Mouse (Mus musculus) lung, postnatal 0 days (tissue): Measurements from ENCODE around the gene Hivep3. TPM values are rescaled to one million over a fixed set of nuclear protein-coding genes. Genes with fewer than 3 reads are reported as not detected.

Source experiments
- ATAC-seq: fragments of 200-750 bp; cut with Nextera tagmentation; 2 replicates; pipeline ENCODE4 v1.8.0; 2017; ENCODE audit warnings: moderate library complexity
- DNase-seq: peaks from one replicate; pipeline ENCODE4 v3.0.0-alpha.2; 2016; ENCODE audit warnings: low spot score
- H3K27ac ChIP-seq: fragments of 300-500 bp; sonication (generic); 2 replicates; pipeline ENCODE4 v1.5.1; 2014; ENCODE audit warnings: antibody characterized with exemption, mild to moderate bottlenecking, low read length, mixed read lengths
- H3K27me3 ChIP-seq: fragments of 300-500 bp; sonication (generic); replicated peaks from 2 replicates; pipeline ENCODE4 v1.6.1; 2014; ENCODE audit warnings: low read length, mixed read lengths; ENCODE audit not compliant: insufficient read depth
- H3K36me3 ChIP-seq: fragments of 300-500 bp; sonication (generic); 2 replicates; pipeline ENCODE4 v1.6.1; 2014; ENCODE audit warnings: low read length, mixed read lengths; ENCODE audit not compliant: insufficient read depth
- H3K4me1 ChIP-seq: fragments of 300-500 bp; sonication (generic); 2 replicates; pipeline ENCODE4 v1.6.1; 2014; ENCODE audit warnings: antibody characterized with exemption, low read depth, low read length, mixed read lengths; ENCODE audit not compliant: insufficient read depth
- H3K4me2 ChIP-seq: fragments of 300-500 bp; sonication (generic); replicated peaks from 2 replicates; pipeline ENCODE4 v1.6.1; 2014; ENCODE audit warnings: low read depth, mild to moderate bottlenecking, low read length, moderate library complexity, mixed read lengths
- H3K4me3 ChIP-seq: fragments of 300-500 bp; sonication (generic); 2 replicates; pipeline ENCODE4 v1.5.1; 2014; ENCODE audit warnings: low read depth, low read length
- H3K9ac ChIP-seq: fragments of 300-500 bp; sonication (generic); replicated peaks from 2 replicates; pipeline ENCODE4 v1.6.1; 2014; ENCODE audit warnings: low read depth, mild to moderate bottlenecking
- H3K9me3 ChIP-seq: fragments of 300-500 bp; sonication (generic); 2 replicates; pipeline ENCODE4 v1.6.1; 2016; ENCODE audit warnings: low read length, mixed read lengths
- CTCF ChIP-seq: IDR thresholded peaks from 2 replicates; pipeline ENCODE4 v1.5.1; 2016; ENCODE audit warnings: antibody characterized with exemption, mild to moderate bottlenecking
- EP300 ChIP-seq: IDR thresholded peaks from 2 replicates; pipeline ENCODE4 v1.6.1; 2016; ENCODE audit warnings: antibody characterized with exemption, mild to moderate bottlenecking, control low read depth
- WGBS: fragments of 180-500 bp; shearing (Covaris S2); extraction: QIAGEN DNeasy Blood & Tissue Kit; methylation state at CpG from one replicate; pipeline ENCODE4 v1.1.7; 2014; 5-methylcytosine and 5-hydroxymethylcytosine counted together
- polyA plus RNA-seq: library from polyadenylated mRNA; unstranded; fragments of >200 nt; fragmentation: Nextera tagmentation; extraction: Ambion mirVana; gene quantifications from 2 replicates; pipeline ENCODE4 v1.2.1, GENCODE M21; 2015

Gene Hivep3
- polyA plus RNA-seq, 1 experiment from 2014 or later, result 30.7 TPM

DNA sequence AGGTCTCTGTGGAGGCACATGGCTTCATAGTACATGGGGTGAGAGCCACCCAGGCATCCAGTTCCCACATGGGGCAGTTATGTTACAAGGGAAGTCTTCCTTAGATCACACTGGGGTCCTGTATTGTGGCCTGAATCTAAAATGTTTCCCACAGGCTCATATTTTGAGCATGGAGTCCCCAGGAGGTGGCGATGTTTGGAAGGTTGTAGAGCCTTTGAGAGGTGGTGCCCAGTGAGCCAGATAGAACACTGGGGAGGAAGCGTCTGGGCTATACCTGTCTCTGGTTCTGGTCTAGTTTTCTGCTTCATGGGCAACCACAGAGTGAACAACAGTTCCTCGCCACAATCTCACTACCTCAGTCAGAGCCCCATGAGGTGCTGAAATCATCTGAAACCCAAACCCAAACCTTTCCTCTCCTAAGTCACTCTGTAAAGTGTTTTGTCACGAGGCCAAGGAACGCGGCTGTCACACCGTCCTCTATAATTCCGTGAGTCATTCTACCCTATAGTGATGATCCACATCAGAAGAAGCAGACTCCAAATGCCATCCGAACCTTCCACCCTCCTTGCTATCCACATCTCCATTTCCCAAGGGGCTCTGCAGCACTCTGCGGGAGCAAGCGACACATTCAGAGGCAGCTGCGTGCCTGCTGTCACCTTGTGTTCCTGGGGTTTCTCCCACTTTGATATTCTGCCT, 187.6 kb downstream of the Hivep3 start:
- no peak overlapping the region for H3K9ac ChIP-seq
- no peak overlapping the region for H3K27ac ChIP-seq
- no peaks in the 10 kb centered on the region for H3K9me3 ChIP-seq
- H3K4me3 ChIP-seq, result no peak overlapping the region
- H3K36me3 ChIP-seq, result no peaks in the 10 kb centered on the region
- 79% methylated on average over 12 of the region's 12 CpGs for WGBS
- H3K4me1 ChIP-seq, result no peaks in the 10 kb centered on the region
- no peak overlapping the region for H3K4me2 ChIP-seq
- ATAC-seq (no peak), DNase-seq (no peak)
- no peaks in the 10 kb centered on the region for H3K27me3 ChIP-seq
- no peak for TF ChIP-seq EP300
- TF ChIP-seq CTCF, result peak; percentile 41

DNA sequence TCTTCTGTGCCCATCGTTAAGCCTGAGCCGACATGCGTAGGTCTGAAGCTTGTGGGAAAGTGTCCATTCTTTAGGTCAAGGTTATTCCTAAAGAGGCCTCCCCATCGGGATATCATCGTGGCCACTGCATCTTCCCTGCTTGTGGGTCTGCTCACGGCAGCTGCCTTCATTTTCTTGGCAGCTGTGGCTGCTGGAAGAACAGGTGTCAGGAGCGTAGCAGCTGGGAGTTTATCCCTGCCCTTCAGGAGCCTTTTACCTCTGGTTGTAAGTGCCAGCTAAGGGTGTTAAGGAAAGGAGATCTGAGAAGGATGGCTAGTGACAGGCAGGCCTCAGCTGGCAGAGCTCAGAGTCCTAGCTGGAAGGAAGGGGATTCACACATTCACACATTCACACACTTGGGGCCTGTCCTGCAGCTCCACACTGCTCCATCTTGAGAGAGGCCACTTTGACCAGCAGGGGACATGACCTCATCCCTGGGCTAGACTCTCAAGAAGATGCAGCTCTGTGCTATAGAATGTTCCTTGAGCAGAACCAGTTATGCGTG, 188.2 kb downstream of the Hivep3 start:
- ATAC-seq (no peak), DNase-seq (no peak)
- TF ChIP-seq EP300 (no peak), CTCF (no peak)
- Histone ChIP-seq H3K27me3 (no peaks in the 10 kb centered on the region), H3K4me1 (no peaks in the 10 kb centered on the region), H3K27ac (no peak overlapping the region), H3K9ac (no peak overlapping the region), H3K4me2 (no peak overlapping the region), H3K9me3 (no peaks in the 10 kb centered on the region), H3K4me3 (no peak overlapping the region), H3K36me3 (no peaks in the 10 kb centered on the region)
- WGBS, result 68% methylated on average over 8 of the region's 8 CpGs

DNA sequence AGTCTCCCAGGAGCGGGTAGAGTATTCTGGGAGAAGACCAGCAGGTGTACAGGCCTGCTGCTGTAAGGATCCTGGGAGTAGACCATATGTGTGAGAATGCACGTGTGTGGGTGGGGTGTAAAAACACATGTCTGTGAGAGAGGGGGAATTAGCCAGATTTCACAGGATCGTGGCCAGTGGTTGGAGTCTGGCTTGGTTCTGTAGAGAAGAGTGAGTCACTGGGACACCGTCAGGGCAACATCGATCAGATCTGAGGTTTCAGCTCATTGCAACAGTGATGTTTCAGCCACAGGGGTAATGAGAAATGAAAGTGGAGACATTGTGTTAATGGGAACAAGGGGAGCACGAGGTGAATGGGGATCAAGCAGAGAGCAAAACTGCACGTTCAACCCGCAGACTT, 189.4 kb downstream of the Hivep3 start:
- no peaks in the 10 kb centered on the region for H3K36me3 ChIP-seq
- H3K27ac ChIP-seq, result no peak overlapping the region
- TF ChIP-seq CTCF (no peak), EP300 (no peak)
- ATAC-seq (no peak), DNase-seq (no peak)
- no peak overlapping the region for H3K9ac ChIP-seq
- H3K4me1 ChIP-seq, result no peaks in the 10 kb centered on the region
- H3K4me2 ChIP-seq, result no peak overlapping the region
- no peaks in the 10 kb centered on the region for H3K9me3 ChIP-seq
- WGBS, result 84% methylated on average over 8 of the region's 8 CpGs
- H3K27me3 ChIP-seq, result no peaks in the 10 kb centered on the region
- H3K4me3 ChIP-seq, result no peak overlapping the region

- no peak; the same call in 1 of the 2 replicates for TF ChIP-seq CTCF
- no peak for TF ChIP-seq EP300
- H3K36me3 ChIP-seq, result no peaks in the 10 kb centered on the region
- H3K9ac ChIP-seq, result no peak overlapping the region
- H3K27me3 ChIP-seq, result no peaks in the 10 kb centered on the region
- H3K4me1 ChIP-seq, result no peaks in the 10 kb centered on the region
- no peak overlapping the region for H3K4me2 ChIP-seq
- H3K4me3 ChIP-seq, result no peak overlapping the region
- DNase-seq (no peak), ATAC-seq (no peak)
- H3K27ac ChIP-seq, result no peak overlapping the region
- no peaks in the 10 kb centered on the region for H3K9me3 ChIP-seq
- WGBS, result 77% methylated on average over 3 of the region's 3 CpGs
These were observed 189.8 kb downstream of the Hivep3 start for GRCm38 (mm10) chr4:119923410-119923809.

DNA sequence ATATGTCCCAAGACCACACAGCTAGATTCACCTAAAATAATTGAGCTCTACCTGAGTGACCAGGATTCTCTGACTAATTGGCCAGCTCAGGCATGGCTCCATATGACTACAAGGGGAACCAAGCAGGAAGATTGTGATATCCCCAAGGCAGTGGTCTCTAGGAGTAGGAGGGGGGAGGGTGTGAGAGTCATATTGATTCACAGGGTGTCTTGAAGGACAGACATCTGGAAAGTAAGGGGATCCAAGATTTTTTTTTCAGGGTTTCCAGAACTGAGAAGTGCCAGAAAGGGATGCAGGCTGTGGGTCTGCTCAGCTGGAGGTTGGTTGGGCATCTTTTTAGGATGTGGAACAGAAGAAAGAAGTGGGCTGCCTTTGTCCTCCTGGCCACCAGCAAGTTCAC, 191.5 kb downstream of the Hivep3 start:
- no peak overlapping the region for H3K4me2 ChIP-seq
- peak; percentile 29 for DNase-seq
- peak; percentile 41 for ATAC-seq

GRCm38 (mm10) chr4:119931923-119932322, 198.3 kb downstream of the Hivep3 start:
- WGBS, result 57% methylated on average over 8 of the region's 8 CpGs
- peak; percentile 33 for DNase-seq
- Histone ChIP-seq H3K36me3 (no peaks in the 10 kb centered on the region), H3K4me3 (no peak overlapping the region), H3K4me1 (no peaks in the 10 kb centered on the region), H3K4me2 (no peak overlapping the region), H3K9ac (no peak overlapping the region), H3K27ac (no peak overlapping the region), H3K27me3 (no peaks in the 10 kb centered on the region), H3K9me3 (no peaks in the 10 kb centered on the region)
- TF ChIP-seq CTCF, result no peak
- TF ChIP-seq EP300, result no peak
- ATAC-seq, result peak; percentile 67

More for the DNA sequence above, 191.5 kb downstream of the Hivep3 start:
- H3K9me3 ChIP-seq, result no peaks in the 10 kb centered on the region
- TF ChIP-seq CTCF (no peak), EP300 (peak; percentile 30; the same call in 1 of the 2 replicates)
- H3K27me3 ChIP-seq, result no peaks in the 10 kb centered on the region
- no peak overlapping the region for H3K9ac ChIP-seq
- H3K36me3 ChIP-seq, result no peaks in the 10 kb centered on the region
- H3K4me1 ChIP-seq, result no peaks in the 10 kb centered on the region
- H3K27ac ChIP-seq, result no peak overlapping the region
- no peak overlapping the region for H3K4me3 ChIP-seq
